Mouse (Mus musculus) kidney, adult 2 months (tissue): ENCODE measurements at regions not wholly inside any gene's neighbourhood (a gene's known extent, or its start where the extent isn't known, plus 50 kb on each side); places are given as distances from the start of the nearest gene placed in this dataset.
A peak's percentile ranks its signal among the peaks of the same experiment; 100 is the strongest.

Experiments
- CTCF ChIP-seq: fragments of 200-500 bp; conservative IDR thresholded peaks from 2 replicates; pipeline ENCODE4 v1.5.1; 2011; ENCODE audit warnings: low read depth, mild to moderate bottlenecking, control low read depth, low read length, moderate library complexity, mixed read lengths; ENCODE audit not compliant: insufficient read depth, insufficient read length
- POLR2A ChIP-seq: fragments of 200-500 bp; IDR thresholded peaks from one replicate; pipeline ENCODE4 v1.6.1; 2011; ENCODE audit warnings: low read depth, low read length, control low read depth

DNA sequence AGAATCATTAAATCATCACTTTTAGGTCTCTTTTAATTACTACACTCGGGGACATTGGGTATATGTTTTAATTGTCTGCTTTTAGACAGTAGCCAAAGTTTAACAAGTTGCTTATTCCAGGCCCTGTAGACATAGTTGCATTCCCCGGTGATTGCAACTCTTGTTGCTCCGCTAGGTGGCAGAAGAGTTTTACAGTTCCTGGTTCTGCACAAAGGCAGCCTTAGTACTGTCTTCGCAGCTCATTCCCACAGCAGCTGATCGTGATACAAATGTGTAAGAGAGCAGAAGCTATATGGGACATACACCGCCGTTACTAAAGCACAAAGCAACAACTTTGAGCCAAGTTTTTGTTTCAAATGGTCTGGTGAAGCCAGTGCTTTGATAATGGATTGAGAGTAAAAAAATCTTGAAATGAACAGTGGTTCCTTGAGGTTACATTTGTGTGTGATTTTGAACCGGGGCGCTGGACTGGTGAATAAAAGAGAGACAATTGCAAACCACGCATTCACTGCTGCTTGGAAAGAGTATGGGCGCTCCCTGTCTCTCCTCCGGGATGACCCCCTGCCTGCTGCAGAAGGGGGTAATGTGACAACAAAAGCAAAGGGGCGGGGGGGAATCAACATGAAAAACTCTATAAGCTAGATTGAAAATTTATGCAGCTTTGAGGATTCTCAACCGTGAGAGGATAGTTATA lies 861.8 kb downstream of the Olfm4 start:
- TF ChIP-seq CTCF (peak; percentile 67), POLR2A (no peak)
